Mouse (Mus musculus): ENCODE results near the gene Mog. TPM values are rescaled to one million over a fixed set of nuclear protein-coding genes. Genes with fewer than 3 reads are reported as not detected.

The Mog gene
- polyA plus RNA-seq (2014; fragmentation: Nextera tagmentation; extraction: Ambion mirVana): 0.39 and 0.61 TPM in 2 replicates

- Histone ChIP-seq H3K4me1 (replicated peaks; ENCODE audit: control insufficient read depth, insufficient read depth, low read length) (no peaks in the 10 kb centered on the region), H3K9ac (ENCODE audit: low read depth, low read length) (no peak within 1 kb of the TSS), H3K9me3 (ENCODE audit: control insufficient read depth, low read length) (no peaks in the 10 kb centered on the region), H3K27ac (ENCODE audit: low read depth, low read length) (no peak within 1 kb of the TSS), H3K4me3 (ENCODE audit: low read depth, low read length) (no peak within 1 kb of the TSS), H3K27me3 (ENCODE audit: control insufficient read depth, insufficient read depth, low read length) (no peaks in the 10 kb centered on the region), H3K36me3 (ENCODE audit: control insufficient read depth, insufficient read depth, low read length) (no peaks in the 10 kb centered on the region), H3K4me2 (replicated peaks; ENCODE audit: low read depth, low read length) (no peak within 1 kb of the TSS)
- WGBS: 77% methylated on average over 9 of the region's 9 CpGs
- DNase-seq (ENCODE audit: low spot score): no peak
- ATAC-seq (ENCODE audit: low FRiP score): no peak
Observed at GRCm38 (mm10) chr17:37022628-37023576, at the start of gene Mog. Gene Mog (minus strand): TSS chr17:37023398.

GRCm38 (mm10) chr17:37072730-37073276 is 49.6 kb upstream of the Mog start:
- Histone ChIP-seq H3K27me3 (ENCODE audit: control insufficient read depth, insufficient read depth, low read length) (no peaks in the 10 kb centered on the region), H3K9me3 (ENCODE audit: control insufficient read depth, low read length) (no peaks in the 10 kb centered on the region), H3K4me3 (ENCODE audit: low read depth, low read length) (no peak overlapping the region), H3K27ac (ENCODE audit: low read depth, low read length) (peak overlapping the region; percentile 42; the same call in 1 of the 2 replicates), H3K4me2 (replicated peaks; ENCODE audit: low read depth, low read length) (no peak overlapping the region), H3K4me1 (replicated peaks; ENCODE audit: control insufficient read depth, insufficient read depth, low read length) (peaks cover 3% of the 10 kb centered on the region; the same call in 1 of the 2 replicates), H3K36me3 (ENCODE audit: control insufficient read depth, insufficient read depth, low read length) (peaks cover 10% of the 10 kb centered on the region; the same call in 1 of the 2 replicates), H3K9ac (ENCODE audit: low read depth, low read length) (0 out of 2 replicates have a peak overlapping the region, but pooled peaks have one; percentile 31)
- 39% methylated on average over 11 of the region's 11 CpGs for WGBS
- ATAC-seq (ENCODE audit: low FRiP score) (peak; percentile 46), DNase-seq (ENCODE audit: low spot score) (no peak)

GRCm38 (mm10) chr17:37072080-37072729 is 49.0 kb upstream of the Mog start:
- ATAC-seq (ENCODE audit: low FRiP score): peak; percentile 58; the same call in 1 of the 2 replicates
- H3K36me3 ChIP-seq (ENCODE audit: control insufficient read depth, insufficient read depth, low read length): peaks cover 15% of the 10 kb centered on the region
- no peak overlapping the region; the same call in 1 of the 2 replicates for H3K9ac ChIP-seq (ENCODE audit: low read depth, low read length)
- no peak for DNase-seq (ENCODE audit: low spot score)
- no peak overlapping the region for H3K4me2 ChIP-seq (replicated peaks; ENCODE audit: low read depth, low read length)
- peaks cover 3% of the 10 kb centered on the region; the same call in 1 of the 2 replicates for H3K4me1 ChIP-seq (replicated peaks; ENCODE audit: control insufficient read depth, insufficient read depth, low read length)
- H3K27ac ChIP-seq (ENCODE audit: low read depth, low read length): peak overlapping the region; percentile 19; the same call in 1 of the 2 replicates
- no peaks in the 10 kb centered on the region for H3K27me3 ChIP-seq (ENCODE audit: control insufficient read depth, insufficient read depth, low read length)
- H3K4me3 ChIP-seq (ENCODE audit: low read depth, low read length): no peak overlapping the region
- 54% methylated on average over 12 of the region's 12 CpGs for WGBS
- no peaks in the 10 kb centered on the region for H3K9me3 ChIP-seq (ENCODE audit: control insufficient read depth, low read length)

GRCm38 (mm10) chr17:37070121-37070520 is 46.9 kb upstream of the Mog start:
- no peak overlapping the region for H3K27ac ChIP-seq (ENCODE audit: low read depth, low read length)
- no peak overlapping the region for H3K9ac ChIP-seq (ENCODE audit: low read depth, low read length)
- no peak overlapping the region for H3K4me2 ChIP-seq (replicated peaks; ENCODE audit: low read depth, low read length)
- H3K9me3 ChIP-seq (ENCODE audit: control insufficient read depth, low read length): no peaks in the 10 kb centered on the region
- DNase-seq (ENCODE audit: low spot score): no peak
- no peak overlapping the region for H3K4me3 ChIP-seq (ENCODE audit: low read depth, low read length)
- H3K27me3 ChIP-seq (ENCODE audit: control insufficient read depth, insufficient read depth, low read length): no peaks in the 10 kb centered on the region
- ATAC-seq (ENCODE audit: low FRiP score): no peak
- peaks cover 23% of the 10 kb centered on the region for H3K36me3 ChIP-seq (ENCODE audit: control insufficient read depth, insufficient read depth, low read length)
- 88% methylated on average over 8 of the region's 8 CpGs for WGBS
- H3K4me1 ChIP-seq (replicated peaks; ENCODE audit: control insufficient read depth, insufficient read depth, low read length): peaks cover 3% of the 10 kb centered on the region; the same call in 1 of the 2 replicates

- WGBS: 100% methylated on average over 1 of the region's 1 CpGs
- DNase-seq (ENCODE audit: low spot score) (no peak), ATAC-seq (ENCODE audit: low FRiP score) (no peak)
- H3K9ac ChIP-seq (ENCODE audit: low read depth, low read length): no peak overlapping the region
- H3K4me2 ChIP-seq (replicated peaks; ENCODE audit: low read depth, low read length): no peak overlapping the region
- peaks cover 3% of the 10 kb centered on the region; the same call in 1 of the 2 replicates for H3K4me1 ChIP-seq (replicated peaks; ENCODE audit: control insufficient read depth, insufficient read depth, low read length)
- H3K9me3 ChIP-seq (ENCODE audit: control insufficient read depth, low read length): no peaks in the 10 kb centered on the region
- H3K4me3 ChIP-seq (ENCODE audit: low read depth, low read length): no peak overlapping the region
- no peak overlapping the region for H3K27ac ChIP-seq (ENCODE audit: low read depth, low read length)
- no peaks in the 10 kb centered on the region for H3K27me3 ChIP-seq (ENCODE audit: control insufficient read depth, insufficient read depth, low read length)
- peaks cover 32% of the 10 kb centered on the region for H3K36me3 ChIP-seq (ENCODE audit: control insufficient read depth, insufficient read depth, low read length)
Observed at GRCm38 (mm10) chr17:37067861-37068260, 44.7 kb upstream of the Mog start.

- no peak for ATAC-seq (ENCODE audit: low FRiP score)
Observed at GRCm38 (mm10) chr17:37065993-37066392, 42.8 kb upstream of the Mog start.

GRCm38 (mm10) chr17:37063686-37064495 is 40.7 kb upstream of the Mog start:
- H3K36me3 ChIP-seq (ENCODE audit: control insufficient read depth, insufficient read depth, low read length): peaks cover 23% of the 10 kb centered on the region; the same call in 1 of the 2 replicates
- no peaks in the 10 kb centered on the region for H3K9me3 ChIP-seq (ENCODE audit: control insufficient read depth, low read length)
- H3K27ac ChIP-seq (ENCODE audit: low read depth, low read length): no peak overlapping the region
- no peak overlapping the region for H3K4me2 ChIP-seq (replicated peaks; ENCODE audit: low read depth, low read length)
- DNase-seq (ENCODE audit: low spot score) (no peak), ATAC-seq (ENCODE audit: low FRiP score) (no peak)
- no peak overlapping the region for H3K9ac ChIP-seq (ENCODE audit: low read depth, low read length)
- WGBS: 88% methylated on average over 11 of the region's 11 CpGs
- H3K4me3 ChIP-seq (ENCODE audit: low read depth, low read length): no peak overlapping the region
- H3K27me3 ChIP-seq (ENCODE audit: control insufficient read depth, insufficient read depth, low read length): no peaks in the 10 kb centered on the region
- H3K4me1 ChIP-seq (replicated peaks; ENCODE audit: control insufficient read depth, insufficient read depth, low read length): no peaks in the 10 kb centered on the region

More at GRCm38 (mm10) chr17:37065993-37066392, 42.8 kb upstream of the Mog start:
- Histone ChIP-seq H3K4me1 (replicated peaks; ENCODE audit: control insufficient read depth, insufficient read depth, low read length) (no peaks in the 10 kb centered on the region), H3K9ac (ENCODE audit: low read depth, low read length) (no peak overlapping the region), H3K4me2 (replicated peaks; ENCODE audit: low read depth, low read length) (no peak overlapping the region), H3K27ac (ENCODE audit: low read depth, low read length) (no peak overlapping the region), H3K9me3 (ENCODE audit: control insufficient read depth, low read length) (no peaks in the 10 kb centered on the region), H3K27me3 (ENCODE audit: control insufficient read depth, insufficient read depth, low read length) (no peaks in the 10 kb centered on the region), H3K36me3 (ENCODE audit: control insufficient read depth, insufficient read depth, low read length) (peaks cover 32% of the 10 kb centered on the region), H3K4me3 (ENCODE audit: low read depth, low read length) (no peak overlapping the region)
- 93% methylated on average over 2 of the region's 2 CpGs for WGBS
- DNase-seq (ENCODE audit: low spot score): no peak

- Histone ChIP-seq H3K36me3 (ENCODE audit: control insufficient read depth, insufficient read depth, low read length) (peaks cover 23% of the 10 kb centered on the region; the same call in 1 of the 2 replicates), H3K4me1 (replicated peaks; ENCODE audit: control insufficient read depth, insufficient read depth, low read length) (no peaks in the 10 kb centered on the region), H3K9me3 (ENCODE audit: control insufficient read depth, low read length) (no peaks in the 10 kb centered on the region), H3K27me3 (ENCODE audit: control insufficient read depth, insufficient read depth, low read length) (no peaks in the 10 kb centered on the region), H3K4me2 (replicated peaks; ENCODE audit: low read depth, low read length) (no peak overlapping the region), H3K4me3 (ENCODE audit: low read depth, low read length) (no peak overlapping the region), H3K27ac (ENCODE audit: low read depth, low read length) (no peak overlapping the region), H3K9ac (ENCODE audit: low read depth, low read length) (no peak overlapping the region)
- ATAC-seq (ENCODE audit: low FRiP score) (no peak), DNase-seq (ENCODE audit: low spot score) (no peak)
- 81% methylated on average over 10 of the region's 10 CpGs for WGBS
Observed at GRCm38 (mm10) chr17:37063063-37063462, 39.9 kb upstream of the Mog start.
